ENCODE assay signal across 9 mouse cellular contexts in the genomic region with DNA sequence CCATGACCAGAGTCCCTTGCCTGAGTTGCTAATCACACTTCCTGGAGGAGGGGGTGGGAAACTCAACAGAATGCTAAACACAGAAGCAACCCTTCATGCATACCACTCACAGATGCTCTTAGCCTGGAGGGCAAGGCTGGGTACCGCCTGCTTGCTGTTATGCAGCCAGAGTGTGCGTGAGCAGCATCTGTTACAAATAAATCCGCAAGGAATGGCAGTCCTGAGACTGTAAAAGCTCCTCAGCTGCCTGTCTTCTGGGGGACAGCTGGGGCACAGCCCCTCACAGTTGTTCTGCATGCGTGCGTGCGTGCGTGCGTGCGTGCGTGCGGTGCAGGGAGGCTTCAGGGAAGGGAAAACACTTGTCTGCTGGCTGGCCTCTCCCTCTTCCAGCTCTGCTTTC.
DNase-seq lines count a peak whose midpoint lies in the region; ATAC-seq and TF ChIP-seq lines count a peak whose summit lies in the region.
"Had no signal": no experiment of that assay in that cellular context is flagged by ENCODE, and none has a peak within 500 bp of the region (broad histone marks: within the 10 kb centered on the region; RNA-seq: fewer than 3 reads in every experiment).

No protein-coding gene starts in this region.

- TF ChIP-seq CTCF in hindbrain, postnatal 0 days (IDR thresholded peaks at IDR 0.05; ENCODE audit: low read depth), result no peak

- no peak for TF ChIP-seq POLR2A in myocyte (IDR thresholded peaks at IDR 0.05; ENCODE audit: insufficient read length, low read depth)

- H3K4me1 ChIP-seq in forebrain, embryonic 12.5 days, result peaks cover 16% of the 10 kb centered on the region
- H3K4me1 ChIP-seq in hindbrain, postnatal 0 days (ENCODE audit: insufficient read depth, low read length), result no peaks in the 10 kb centered on the region

- H3K4me2 ChIP-seq in forebrain, embryonic 12.5 days, result no peak overlapping the region
- no peak overlapping the region for H3K4me2 ChIP-seq in hindbrain, postnatal 0 days (ENCODE audit: low read depth, low read length)
- no peak overlapping the region for H3K4me2 ChIP-seq in myocyte (ENCODE audit: low read depth)

- WGBS in forebrain, embryonic 12.5 days, result 71% methylated on average over 11 of the region's 11 CpGs
- WGBS in hindbrain, postnatal 0 days, result 45% methylated on average over 11 of the region's 11 CpGs

- H3K27me3 ChIP-seq in forebrain, embryonic 12.5 days, result no peaks in the 10 kb centered on the region
- no peaks in the 10 kb centered on the region for H3K27me3 ChIP-seq in hindbrain, postnatal 0 days (ENCODE audit: insufficient read depth, low read length)
- H3K27me3 ChIP-seq in myocyte (ENCODE audit: control insufficient read depth, insufficient read depth, insufficient read length), result no peaks in the 10 kb centered on the region

- no peak overlapping the region for H3ac ChIP-seq in myocyte (ENCODE audit: control insufficient read depth, insufficient read length)

- H3K36me3 ChIP-seq in forebrain, embryonic 12.5 days (replicated peaks), result no peaks in the 10 kb centered on the region
- H3K36me3 ChIP-seq in hindbrain, postnatal 0 days (ENCODE audit: insufficient read depth, low read length), result no peaks in the 10 kb centered on the region; the same call in 1 of the 2 replicates
- H3K36me3 ChIP-seq in myocyte (ENCODE audit: control insufficient read depth, insufficient read depth), result peaks cover 8% of the 10 kb centered on the region
- H3K36me3 ChIP-seq: G1E had no signal

- peak; percentile 59 for ATAC-seq in forebrain, embryonic 12.5 days (ENCODE audit: low FRiP score)
- ATAC-seq in hindbrain, postnatal 0 days, result peak; percentile 56

- H3K27ac ChIP-seq in forebrain, embryonic 12.5 days, result peak overlapping the region; percentile 46; the same call in 1 of the 2 replicates
- H3K27ac ChIP-seq in hindbrain, postnatal 0 days, result no peak overlapping the region; the same call in 1 of the 2 replicates

- no peak overlapping the region for H3K9ac ChIP-seq in forebrain, embryonic 12.5 days
- no peak overlapping the region for H3K9ac ChIP-seq in hindbrain, postnatal 0 days (replicated peaks; ENCODE audit: low read length)

- peak; percentile 60 for DNase-seq in embryo, embryonic 11 days
- no peak for DNase-seq in hindbrain, postnatal 0 days (ENCODE audit: low spot score)
- DNase-seq in liver, result no peak
- DNase-seq in right cerebral cortex, adult 18-20 months, result no peak
- no peak for DNase-seq in heart, adult 9 months (ENCODE audit: low spot score in 2 of 2)
- DNase-seq: kidney, adult 8-10 months had no signal

- no peak overlapping the region for H3K4me3 ChIP-seq in forebrain, embryonic 12.5 days (replicated peaks)
- H3K4me3 ChIP-seq in hindbrain, postnatal 0 days (ENCODE audit: low read length), result no peak overlapping the region
- no peak overlapping the region for H3K4me3 ChIP-seq in myocyte

- no peaks in the 10 kb centered on the region for H3K9me3 ChIP-seq in forebrain, embryonic 12.5 days
- H3K9me3 ChIP-seq in hindbrain, postnatal 0 days (ENCODE audit: low read length), result no peaks in the 10 kb centered on the region

- no peaks in the 10 kb centered on the region for H3K79me2 ChIP-seq in myocyte (ENCODE audit: control insufficient read depth, insufficient read depth)

TF ChIP-seq in myocyte, 11 proteins besides CTCF, POLR2A, EP300 and RAD21:
- TF ChIP-seq E2F4 (IDR thresholded peaks at IDR 0.05; ENCODE audit: insufficient read depth) (no peak), MYOG (IDR thresholded peaks at IDR 0.05; ENCODE audit: control insufficient read depth in 1 of 3, insufficient read depth in 1 of 3, insufficient read length in 2 of 3, low read depth in 2 of 3) (peak in 2 of 3 experiments; percentile 88 to 95), POLR2AphosphoS2 (IDR thresholded peaks at IDR 0.05; ENCODE audit: insufficient read length, low read depth) (no peak), TCF3 (IDR thresholded peaks at IDR 0.05; ENCODE audit: insufficient read length, low read depth) (no peak), USF1 (IDR thresholded peaks at IDR 0.05; ENCODE audit: low read depth) (no peak), TCF12 (IDR thresholded peaks at IDR 0.05; ENCODE audit: insufficient read depth, poor library complexity, severe bottlenecking) (peak; percentile 14), SRF (IDR thresholded peaks at IDR 0.05; ENCODE audit: control insufficient read depth, insufficient read length, low read depth) (no peak), MYOD1 (IDR thresholded peaks at IDR 0.05; ENCODE audit: control insufficient read depth in 1 of 3, insufficient read length in 2 of 3, low read depth in 2 of 3) (peak in 2 of 3 experiments; percentile 80 to 82), CEBPB (IDR thresholded peaks at IDR 0.05; ENCODE audit: insufficient read depth, poor library complexity, severe bottlenecking) (no peak), REST (IDR thresholded peaks at IDR 0.05; ENCODE audit: insufficient read depth, insufficient read length) (no peak), MAX (IDR thresholded peaks at IDR 0.05; ENCODE audit: low read depth) (no peak)
